Mouse (Mus musculus) brain, embryonic 14.5 days (tissue): ENCODE results near the gene Lrba.

Source experiments
- CTCF ChIP-seq: fragments of 200-500 bp; IDR thresholded peaks from 2 replicates; pipeline ENCODE4 v1.5.1; 2012; ENCODE audit warnings: inconsistent platforms, mild to moderate bottlenecking, moderate library complexity, borderline replicate concordance; ENCODE audit not compliant: insufficient read depth, insufficient read length; ENCODE audit errors: extremely low read depth
- POLR2A ChIP-seq: fragments of 200-500 bp; IDR thresholded peaks from 2 replicates; pipeline ENCODE4 v1.6.1; 2012; ENCODE audit warnings: mild to moderate bottlenecking, inconsistent platforms, borderline replicate concordance; ENCODE audit not compliant: poor library complexity, insufficient read depth, insufficient read length, severe bottlenecking; ENCODE audit errors: extremely low read depth

DNA sequence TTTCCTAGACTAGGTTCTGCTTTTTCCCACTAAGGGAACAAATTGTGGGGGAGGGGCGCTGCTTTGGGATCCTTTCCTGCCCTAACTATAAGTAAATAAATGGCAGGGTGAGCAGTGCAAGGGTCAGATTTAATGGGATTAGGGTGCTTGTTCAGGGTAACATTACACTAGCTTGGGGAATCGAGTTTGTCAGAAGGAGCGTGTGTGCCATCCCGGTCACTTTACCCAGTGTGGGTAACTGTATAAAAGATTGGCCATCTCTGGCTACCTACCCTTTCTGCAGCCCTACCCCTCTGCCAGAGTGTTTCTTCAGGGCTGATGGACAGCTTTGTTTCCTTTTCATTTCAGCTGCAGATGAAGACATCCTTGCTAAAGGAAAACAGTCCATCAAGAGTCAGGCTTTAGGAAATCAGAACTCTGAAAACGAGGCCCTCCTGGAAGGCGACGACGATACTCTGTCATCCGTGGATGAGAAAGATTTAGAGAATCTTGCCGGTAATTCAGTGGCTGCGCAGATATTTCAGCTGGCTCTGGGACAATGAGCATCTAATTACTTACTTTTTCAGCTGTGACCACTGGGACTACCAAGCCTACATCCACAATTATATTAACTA is 315.2 kb downstream of the Lrba start:
- no peak for TF ChIP-seq CTCF
- TF ChIP-seq POLR2A, result no peak
